Mouse (Mus musculus): ENCODE data around the gene Ssh3.
A peak's percentile ranks its signal among the peaks of the same experiment; 100 is the strongest.
"Not testable (repeated sequence)": the region's sequence is repeated elsewhere in the genome, so short reads cannot be mapped to it uniquely, and the experiment has no call there.

Gene Ssh3

DNA sequence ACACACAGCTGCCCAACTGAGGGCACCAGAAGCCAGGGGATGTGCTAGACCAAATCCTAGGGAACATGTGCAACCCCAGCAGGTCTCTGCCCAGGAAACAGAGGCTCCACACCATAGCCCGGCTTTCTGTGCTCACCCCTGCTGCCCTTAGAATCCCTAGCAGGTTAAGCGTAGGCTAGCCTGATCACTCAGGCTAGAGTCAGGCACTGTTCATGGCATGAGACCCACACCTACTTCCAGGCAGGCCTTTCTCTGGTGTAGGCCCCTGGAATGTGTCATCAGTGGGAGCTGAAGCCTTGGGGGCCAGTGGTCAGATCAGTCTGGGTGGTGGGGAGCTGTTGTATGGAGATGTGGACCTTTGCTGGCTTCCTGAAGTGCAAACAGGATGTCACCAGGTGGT, 27.6 kb upstream of the Ssh3 start:
- DNase-seq (ENCODE audit: low spot score in 2 of 2) = no peak

DNA sequence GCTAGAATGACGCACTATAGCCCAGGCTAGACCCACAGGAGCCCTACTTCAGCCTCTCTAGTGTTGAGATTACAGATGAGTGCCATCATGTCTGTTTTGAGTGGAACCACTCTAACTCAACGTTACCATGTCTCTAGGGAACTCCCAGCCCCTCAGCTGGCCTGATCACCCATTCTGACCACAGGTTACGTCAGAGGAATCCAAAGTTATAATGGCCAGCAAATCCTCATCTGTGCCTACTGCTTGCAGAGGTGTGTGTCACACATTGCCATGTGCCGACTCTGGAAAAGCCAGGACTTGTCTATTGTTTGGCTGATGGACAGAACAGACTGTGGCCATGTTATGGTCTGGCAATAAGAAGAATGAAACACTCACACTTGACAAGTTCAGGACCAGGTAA, 26.4 kb upstream of the Ssh3 start:
- no peak for DNase-seq (ENCODE audit: low spot score in 2 of 2)

DNA sequence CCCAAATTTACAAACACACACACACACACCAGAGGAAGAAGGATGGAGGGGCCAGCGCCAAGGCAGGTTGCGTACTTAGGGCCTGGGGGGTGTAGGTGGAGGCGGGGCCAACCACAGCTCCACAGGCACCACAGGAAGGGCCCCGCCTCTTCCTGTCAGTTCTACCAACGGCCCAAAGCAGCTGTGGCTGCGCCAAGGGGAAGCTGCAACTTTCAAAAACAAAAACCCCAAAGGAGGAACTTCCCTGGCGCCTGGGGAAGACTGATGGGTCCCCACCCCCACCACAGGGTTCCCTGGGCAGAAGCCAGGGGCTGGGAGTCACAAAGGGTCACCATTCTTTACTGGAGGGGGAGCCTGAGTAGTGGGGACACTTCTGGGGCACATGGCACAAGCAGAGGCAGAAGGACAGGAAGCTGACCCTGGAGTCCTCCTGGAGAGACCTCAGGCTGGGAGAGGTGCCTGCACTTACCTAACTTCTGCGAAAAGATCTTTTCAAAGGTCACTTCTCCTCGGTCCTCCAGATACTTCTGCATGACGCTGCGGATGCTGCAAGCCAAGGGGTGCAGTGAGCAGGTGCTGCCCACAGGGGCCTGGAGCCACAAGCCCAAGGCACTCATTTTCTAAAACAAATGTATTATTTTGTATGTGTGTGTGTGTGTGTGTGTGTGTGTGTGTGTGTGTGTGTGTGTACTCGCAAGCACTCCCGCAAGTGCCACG, 25.6 kb upstream of the Ssh3 start:
- DNase-seq (ENCODE audit: low spot score in 2 of 2) = peak; percentile 82 to 89

DNA sequence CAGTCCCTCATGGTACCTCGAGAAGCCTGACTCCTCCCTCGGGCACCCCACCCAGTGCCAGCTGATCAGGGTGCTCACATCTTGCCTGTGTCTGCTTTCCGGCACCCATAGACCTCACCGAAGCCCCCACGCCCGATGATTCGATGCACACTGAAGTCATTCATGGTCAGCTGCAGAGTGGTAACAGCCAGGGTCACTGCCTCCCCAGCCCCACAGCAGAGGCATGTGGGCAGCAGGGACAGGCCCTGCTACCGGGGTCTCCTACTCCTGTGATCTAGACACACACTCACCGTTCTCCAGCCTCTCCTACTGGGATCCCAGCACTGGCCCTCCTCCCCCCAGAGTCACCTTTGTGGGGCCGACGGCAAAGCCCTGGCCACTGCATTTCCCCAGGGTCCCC, 22.2 kb upstream of the Ssh3 start:
- no peak for DNase-seq (ENCODE audit: low spot score in 2 of 2)

DNA sequence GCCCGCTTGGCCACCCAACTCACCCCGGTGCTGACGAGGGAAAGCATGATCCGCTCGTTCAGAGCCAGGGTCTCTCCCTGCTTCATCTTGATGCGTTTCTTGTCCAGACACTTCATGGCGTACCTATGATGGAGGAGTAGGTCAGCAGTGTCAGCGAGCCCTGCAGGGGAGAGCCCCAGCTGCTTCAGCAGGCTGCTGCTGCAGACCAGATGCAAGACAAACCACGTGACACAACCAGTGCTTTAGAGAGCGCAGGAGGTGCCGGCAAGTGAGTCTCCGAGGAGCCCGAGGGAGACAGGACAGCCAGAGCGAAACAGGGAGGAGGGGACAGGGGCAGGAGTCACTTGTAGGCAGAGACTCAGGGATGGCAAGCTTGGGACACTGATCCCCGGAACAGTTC, 21.8 kb upstream of the Ssh3 start:
- DNase-seq (ENCODE audit: low spot score in 2 of 2) = no peak

DNA sequence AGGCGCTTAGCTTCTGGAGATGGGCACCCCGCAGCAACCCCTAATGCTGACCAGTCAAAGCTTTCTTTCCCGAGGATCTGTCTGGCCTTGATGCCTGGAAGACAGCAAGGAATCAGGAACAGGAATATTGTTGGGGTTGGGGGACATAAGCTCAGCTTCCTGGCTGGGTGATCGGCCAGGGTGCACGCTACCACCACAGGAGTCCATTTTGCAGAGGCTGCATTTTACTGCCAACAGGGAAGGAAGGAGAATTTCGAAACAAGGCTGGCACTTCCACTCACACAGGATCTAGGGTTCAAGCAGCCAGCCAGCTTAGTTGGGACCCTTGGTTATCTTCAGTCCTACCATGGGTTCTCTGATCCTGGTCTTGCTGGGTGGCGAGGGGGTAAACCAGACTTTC, 14.7 kb upstream of the Ssh3 start:
- peak in 1 of 2 experiments; percentile 28 for DNase-seq (ENCODE audit: low spot score in 2 of 2)

DNA sequence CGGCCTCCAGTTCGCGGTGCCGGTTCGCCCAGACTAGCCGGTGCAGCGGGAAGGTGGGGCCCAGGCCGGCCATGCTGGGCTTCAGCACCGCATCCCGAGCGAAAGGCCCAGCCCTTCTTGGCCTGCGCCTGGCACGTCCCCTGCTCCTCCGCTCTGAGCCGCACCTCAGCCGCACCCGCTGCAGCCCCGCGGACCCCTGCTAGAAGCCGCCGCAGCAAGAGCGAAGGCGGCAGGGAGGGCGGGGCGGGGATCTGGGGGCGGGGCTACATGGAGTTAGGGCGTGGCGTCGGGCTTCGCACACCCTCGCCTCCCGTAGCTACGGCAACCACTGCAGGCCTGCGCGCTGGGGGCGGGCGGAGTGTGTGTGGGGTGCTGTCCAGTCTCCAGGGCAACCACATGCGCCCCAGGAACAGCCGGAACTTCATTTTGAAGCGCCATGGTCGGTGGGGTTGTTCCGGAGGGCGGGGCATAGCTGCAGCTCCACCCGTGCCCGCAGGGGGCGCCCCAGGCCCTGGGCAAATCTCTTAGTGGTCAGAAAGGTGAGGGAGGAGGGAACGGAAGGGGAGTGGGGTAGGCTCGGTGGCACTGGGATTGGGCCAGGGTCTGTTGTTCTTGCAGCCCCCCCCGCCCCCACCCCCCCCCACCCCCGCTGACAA, 14.0 kb upstream of the Ssh3 start, which contains the start of gene Ankrd13d:
Gene Ankrd13d, minus strand, starts transcription at position 240 of the 656 bp plus-strand sequence.
- DNase-seq (ENCODE audit: low spot score in 2 of 2) = peak; percentile 86 to 87

DNA sequence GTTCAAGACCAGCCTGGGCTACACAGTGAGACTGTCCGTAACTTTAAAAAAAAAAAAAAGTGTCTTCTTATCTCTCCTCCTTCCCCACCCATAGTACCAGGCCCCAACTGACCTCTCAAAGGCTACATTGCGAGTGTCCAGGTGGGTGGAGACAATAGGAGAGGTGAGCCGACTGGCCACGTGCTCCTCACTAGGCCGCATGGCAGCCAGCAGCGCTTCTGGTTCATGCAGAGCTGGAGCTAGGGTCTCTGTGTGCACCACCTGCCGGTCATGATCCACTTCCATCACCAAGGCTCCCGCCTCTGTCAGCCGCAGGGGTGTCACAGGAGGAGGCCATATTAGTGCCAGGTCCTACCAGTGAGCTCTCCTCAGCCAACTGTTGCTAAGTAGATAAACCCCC, 11.4 kb upstream of the Ssh3 start:
- DNase-seq (ENCODE audit: low spot score in 2 of 2) = no peak

DNA sequence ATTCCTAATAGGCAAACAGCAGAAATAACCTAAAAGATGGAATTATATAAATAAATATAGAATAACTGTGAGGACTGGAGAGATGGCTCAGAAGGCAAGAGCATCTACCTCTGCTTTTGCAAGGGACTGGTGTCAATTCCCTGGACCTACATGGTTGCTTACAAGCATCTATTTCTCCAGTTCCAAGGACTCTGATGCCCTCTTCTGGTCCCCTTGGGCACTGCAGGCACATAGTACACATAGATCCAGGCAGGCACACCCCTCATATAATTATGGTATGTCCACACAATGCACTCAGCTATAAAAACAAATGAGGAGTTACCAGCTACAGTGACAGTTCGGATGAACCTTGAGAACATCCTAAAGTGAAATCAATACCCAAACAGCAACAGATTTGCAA, 10.5 kb upstream of the Ssh3 start:
- no peak for DNase-seq (ENCODE audit: low spot score in 2 of 2)

DNA sequence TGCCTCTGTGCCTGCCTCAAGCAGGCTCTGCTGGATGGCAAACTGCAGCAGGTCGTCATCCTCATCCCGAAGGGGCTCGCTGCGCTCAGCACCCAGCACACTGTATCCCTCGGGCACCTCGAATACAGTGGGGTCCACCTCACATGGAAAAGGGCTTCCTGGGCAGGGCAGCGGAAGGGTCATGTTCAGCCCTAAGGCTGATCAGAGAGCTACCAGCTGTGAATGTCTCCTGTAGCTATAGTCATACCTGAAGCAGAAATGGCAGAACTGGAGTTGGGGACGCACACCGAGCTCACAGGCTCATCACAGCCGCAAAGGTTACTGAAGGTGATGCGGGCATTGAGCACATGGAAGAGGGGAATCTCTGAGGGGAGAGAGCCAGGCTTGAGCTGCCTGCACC, 2.0 kb upstream of the Ssh3 start:
- DNase-seq (ENCODE audit: low spot score in 2 of 2) = no peak

DNA sequence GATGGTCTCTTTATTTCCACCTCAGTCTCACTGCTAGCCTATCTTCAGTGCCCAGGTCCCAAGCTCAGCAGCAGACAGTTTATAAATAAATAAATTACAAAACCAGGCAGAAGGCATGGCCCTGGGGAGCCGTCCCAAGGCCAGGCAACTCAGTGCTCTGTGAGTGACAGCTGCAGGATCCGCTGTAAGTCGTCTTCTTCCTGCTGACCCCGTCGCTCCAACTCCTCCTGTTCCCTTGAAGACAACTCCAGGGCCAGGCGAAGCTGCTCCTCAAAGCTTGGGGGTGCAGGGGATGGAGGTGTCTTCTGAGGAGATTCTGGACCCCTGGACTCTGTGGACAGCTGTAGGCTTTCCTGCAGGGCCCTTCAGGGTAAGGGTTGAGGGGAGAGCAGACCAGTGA, 1.2 kb upstream of the Ssh3 start:
- DNase-seq (ENCODE audit: low spot score in 2 of 2) = no peak

DNA sequence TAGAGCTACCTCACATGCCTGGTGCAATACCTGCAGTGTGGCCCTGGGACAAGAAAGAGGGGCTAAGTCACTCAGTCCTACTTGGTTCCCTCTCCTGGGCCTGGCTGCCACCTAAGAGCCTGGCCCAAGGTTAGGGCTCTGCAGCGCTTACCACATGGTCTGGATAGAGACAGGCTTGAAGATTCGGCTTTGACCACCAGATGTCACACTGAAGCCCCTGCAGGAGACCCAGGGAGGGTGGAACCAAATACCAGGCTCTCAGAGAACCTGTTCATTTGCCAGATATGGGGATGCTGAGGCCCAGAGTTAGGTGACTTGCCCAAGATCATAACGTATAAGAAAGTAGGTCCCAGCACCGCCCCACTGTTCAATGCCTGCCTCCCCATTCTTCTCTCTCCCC, 3.0 kb downstream of the Ssh3 start:
- no peak for DNase-seq (ENCODE audit: low spot score in 2 of 2)

DNA sequence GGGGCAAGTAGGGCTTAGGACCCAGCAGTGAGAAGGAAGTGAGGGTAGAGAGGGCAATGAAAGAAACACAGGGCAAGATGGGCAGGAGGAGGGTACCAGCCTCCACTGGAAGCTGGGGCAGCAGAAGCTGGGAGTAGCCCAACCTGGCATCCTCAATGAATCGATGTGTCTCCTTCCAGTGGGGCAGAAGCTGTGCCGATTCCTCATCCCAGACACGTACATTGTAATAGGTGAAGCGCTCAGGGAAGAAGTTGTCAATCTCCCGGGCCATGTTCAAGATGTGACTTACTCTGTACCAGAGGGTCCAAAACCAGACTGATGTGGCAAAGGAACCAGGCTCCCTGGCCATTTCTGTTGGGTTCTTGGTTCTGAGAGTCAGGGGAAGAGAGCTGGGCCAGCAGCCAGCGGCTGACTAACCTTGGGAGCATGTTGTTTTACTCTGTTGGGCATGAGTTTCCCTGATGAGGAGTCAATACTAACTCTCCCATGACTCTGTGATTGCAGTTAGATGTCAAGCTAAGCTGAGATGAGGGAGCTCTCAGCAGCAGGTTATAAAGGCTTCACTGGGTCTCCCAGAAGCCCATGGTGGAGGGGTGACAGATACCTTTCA, 4.7 kb downstream of the Ssh3 start:
- DNase-seq (ENCODE audit: low spot score in 2 of 2) = no peak

DNA sequence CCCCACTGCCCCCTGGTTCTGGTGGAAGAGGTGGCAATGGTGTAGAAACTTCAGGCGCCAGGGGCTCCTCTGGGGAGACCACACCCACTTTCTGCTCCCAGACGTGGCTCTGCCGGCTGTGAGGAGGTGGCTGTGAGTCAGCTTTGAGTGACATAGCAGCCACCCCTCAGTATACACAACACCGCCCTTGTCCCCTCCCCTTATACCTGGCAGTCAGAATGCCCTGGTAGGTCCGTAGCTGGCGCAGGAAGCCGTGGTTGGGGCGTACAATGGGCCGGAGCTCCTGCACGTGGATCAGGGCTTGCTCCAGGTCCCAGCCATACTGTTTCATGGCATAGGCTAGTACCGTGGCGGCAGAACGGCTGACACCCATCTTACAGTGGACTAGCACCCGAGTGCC, 5.3 kb downstream of the Ssh3 start:
- DNase-seq (ENCODE audit: low spot score in 2 of 2) = no peak

DNA sequence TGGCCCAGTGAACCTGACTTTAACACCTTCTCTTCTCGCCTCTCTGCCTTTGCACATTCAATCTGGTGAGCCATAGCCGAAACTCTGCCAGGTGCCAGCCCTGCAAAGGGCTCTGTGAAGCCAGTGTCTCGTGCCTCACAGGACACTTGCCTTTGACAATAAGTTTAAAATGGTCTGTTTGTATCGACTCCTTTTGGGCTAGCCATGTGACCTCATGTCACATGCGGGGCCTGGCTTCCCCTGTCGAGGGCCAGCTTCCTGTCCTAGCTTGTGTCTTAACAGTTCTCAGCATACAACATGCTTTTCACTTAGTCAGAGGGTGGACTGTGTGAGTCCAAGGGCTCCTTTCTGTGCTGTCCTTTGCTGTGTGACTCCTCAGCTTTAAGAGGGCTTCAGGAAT, 6.2 kb downstream of the Ssh3 start:
- DNase-seq (ENCODE audit: low spot score in 2 of 2) = no peak

DNA sequence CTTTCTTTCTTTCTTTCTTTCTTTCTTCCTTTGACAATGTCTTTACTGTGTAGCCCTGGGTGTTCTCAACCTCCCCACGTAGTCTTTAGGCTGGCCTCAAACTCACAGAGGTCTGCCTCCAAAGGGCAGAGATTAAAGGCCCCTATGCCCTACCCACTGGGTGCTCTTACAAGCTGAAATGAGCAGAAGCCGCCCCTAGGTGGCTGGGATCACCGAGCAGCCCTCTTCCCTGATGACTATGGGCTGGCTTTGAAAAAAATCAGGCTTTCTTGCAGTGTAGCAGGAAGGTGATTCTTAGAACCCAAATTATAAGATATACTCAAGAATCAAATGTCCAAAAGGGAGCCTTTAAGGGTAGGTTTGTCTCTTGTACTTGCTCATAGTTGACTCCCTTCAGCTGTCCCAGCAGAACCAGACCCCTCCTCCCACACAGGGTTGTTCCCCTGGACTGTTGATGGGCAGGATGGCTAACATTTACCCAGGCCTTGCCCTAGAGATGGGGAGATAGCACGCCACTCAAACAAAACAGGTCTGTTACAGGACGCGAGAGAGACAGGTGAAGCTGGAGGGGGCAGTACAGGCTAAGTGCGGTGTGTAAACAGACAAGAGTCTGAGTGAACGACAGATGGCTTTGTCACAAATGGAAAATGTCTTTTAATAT, 7.8 kb downstream of the Ssh3 start:
- no peak for DNase-seq (ENCODE audit: low spot score in 2 of 2)

DNA sequence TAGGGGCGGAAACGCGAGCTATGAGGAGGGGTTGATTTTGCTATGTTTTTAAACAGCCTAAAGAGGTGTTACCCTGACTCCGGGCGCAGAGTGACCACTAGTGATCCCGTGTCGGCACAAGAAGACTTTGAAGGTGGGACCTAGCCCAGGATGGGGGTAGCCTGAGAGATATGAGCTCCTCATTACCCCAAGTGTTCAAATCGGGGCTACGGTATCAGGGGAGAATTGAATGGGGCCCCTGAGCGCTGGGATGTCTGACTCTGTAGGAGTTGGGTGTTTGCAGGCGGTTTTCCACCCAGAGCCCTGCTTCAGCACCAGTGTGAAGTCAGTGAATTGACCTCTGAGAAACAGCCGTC, 11.1 kb downstream of the Ssh3 start:
- DNase-seq (ENCODE audit: low spot score in 2 of 2) = no peak

DNA sequence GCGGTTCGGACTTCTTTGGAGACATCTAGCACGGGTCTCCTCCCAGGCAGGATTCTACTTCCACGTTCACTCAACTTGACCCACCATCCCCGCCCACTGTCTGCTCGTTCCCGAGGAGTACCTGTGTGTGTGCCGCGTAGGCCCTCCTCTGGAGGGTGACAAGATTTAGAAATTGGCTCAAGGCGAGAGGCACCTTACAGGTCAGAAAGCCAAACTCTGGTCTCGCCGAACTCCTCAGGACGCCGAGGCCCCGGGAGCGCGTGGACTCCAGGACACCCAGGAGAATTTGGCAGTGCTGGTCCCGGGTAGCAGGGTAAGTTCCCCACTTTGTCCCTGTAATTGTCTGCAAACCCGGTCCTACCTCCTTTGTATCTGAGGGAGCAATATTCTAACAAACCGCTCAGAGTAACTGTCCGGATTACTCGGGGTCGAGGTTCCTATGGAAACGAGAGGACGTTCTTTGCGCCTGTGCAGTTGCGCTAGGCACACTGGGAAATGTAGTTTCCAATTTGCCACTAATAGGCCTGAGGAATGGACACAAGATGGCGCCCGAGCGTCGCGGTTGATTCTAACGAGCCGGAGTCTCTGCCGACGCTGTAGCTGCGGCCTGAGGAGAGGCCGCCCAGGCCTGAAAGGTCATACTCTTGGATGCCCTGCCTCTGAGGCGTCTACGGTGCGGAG, 11.6 kb downstream of the Ssh3 start:
- DNase-seq (ENCODE audit: low spot score in 2 of 2) = peak; percentile 89 to 94

DNA sequence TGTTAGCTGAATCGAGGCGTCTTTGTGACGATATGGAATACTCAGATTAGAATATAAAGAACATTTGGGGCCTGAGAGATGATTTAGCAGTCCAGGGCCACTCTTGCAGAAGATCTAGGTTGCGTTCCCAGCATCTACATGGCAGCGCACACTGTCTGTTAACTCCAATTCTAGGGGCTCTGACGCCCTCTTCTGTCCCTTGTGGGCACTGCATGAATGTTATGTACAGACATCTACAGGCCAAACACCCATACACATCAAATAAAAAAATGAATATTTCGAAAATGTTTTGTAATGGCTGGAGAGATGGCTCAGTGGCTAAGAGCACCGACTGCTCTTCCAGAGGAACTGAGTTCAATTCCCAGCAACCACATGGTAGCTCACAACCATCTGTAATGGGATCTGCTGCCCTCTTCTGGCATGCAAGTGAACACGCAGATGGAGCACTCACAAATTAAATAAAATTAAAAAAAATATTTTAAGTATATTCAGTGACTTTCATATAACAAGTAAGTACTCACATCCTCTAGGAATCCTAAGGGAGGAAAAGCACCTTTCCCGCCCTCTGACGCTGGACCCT, 13.3 kb downstream of the Ssh3 start:
- no peak for DNase-seq (ENCODE audit: low spot score in 2 of 2)

DNA sequence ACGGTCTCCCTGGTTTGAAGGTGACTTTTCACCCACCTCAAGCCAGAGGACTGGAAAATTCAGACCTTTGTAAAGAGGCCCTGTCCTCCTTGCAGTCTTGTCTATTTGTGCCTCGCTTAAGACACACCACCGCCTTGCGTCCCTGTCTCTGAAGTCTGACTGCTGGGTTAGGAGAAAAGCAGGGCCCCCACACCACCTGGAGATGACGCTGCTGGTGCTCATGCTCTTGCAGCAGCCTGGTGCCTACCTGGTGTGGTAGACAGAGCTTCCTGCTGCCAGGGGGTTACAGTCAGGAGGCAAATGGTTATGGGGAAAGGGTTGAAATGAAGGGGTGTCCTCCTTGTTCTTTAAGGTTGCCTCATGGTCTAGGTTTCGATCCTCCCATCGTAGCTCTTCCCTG, 14.8 kb downstream of the Ssh3 start:
- no peak for DNase-seq (ENCODE audit: low spot score in 2 of 2)

DNA sequence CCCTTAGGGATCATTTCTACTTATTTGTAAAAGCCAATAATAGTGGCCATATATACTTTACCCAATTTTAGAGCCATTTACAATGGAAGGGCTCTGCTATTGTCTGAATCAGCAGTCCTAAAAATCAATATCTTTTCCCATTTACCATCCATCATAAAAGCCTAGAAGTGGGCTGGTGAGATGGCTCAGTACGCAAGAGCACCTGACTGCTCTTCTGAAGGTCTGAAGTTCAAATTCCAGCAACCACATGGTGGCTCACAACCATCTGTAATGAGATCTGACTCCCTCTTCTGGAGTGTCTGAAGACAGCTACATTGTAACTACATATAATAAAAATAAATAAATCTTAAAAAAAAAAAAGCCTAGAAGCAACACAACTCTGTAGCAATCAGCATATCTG, 20.3 kb downstream of the Ssh3 start:
- not testable (repeated sequence) for DNase-seq (ENCODE audit: low spot score in 2 of 2)

DNA sequence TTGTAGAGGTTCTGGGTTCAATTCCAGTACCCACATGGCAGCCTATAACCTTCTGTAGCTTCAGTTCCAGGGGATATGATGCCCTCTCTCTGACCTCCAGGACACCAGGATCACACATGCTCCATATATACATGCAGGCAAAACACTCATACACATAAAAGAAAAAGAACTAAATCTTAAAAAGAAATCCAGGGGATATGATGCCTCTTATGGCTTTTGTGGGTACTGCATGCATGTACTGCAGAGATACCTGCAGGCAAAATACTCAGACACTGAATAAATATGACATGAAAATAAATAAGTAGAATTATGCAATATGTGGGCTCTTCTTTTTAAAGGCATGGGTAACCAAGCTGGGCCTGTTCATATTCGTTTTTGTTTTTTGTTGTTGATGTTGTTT, 22.0 kb downstream of the Ssh3 start:
- no peak for DNase-seq (ENCODE audit: low spot score in 2 of 2)

All from heart, adult 9 months (tissue).